Comparison of ENCODE assay signal across 21 mouse cellular contexts in genomic region chr7:82405466-82406045, GRCm38 (mm10).
DNase-seq lines count a peak whose midpoint lies in the region; ATAC-seq and TF ChIP-seq lines count a peak whose summit lies in the region.
"Had no signal": no experiment of that assay in that cellular context is flagged by ENCODE, and none has a peak within 500 bp of the region (broad histone marks: within the 10 kb centered on the region; RNA-seq: fewer than 3 reads in every experiment).

No protein-coding gene starts in this region.

- ATAC-seq in kidney, postnatal 0 days (replicated peaks; ENCODE audit: low FRiP score, low read depth): no peak
- ATAC-seq: forebrain, embryonic 13.5 days; forebrain, postnatal 0 days; intestine, embryonic 16.5 days had no signal

- no peaks in the 10 kb centered on the region for H3K27me3 ChIP-seq in kidney, postnatal 0 days (ENCODE audit: insufficient read depth, low read length)
- H3K27me3 ChIP-seq in C2C12 (ENCODE audit: control insufficient read depth, insufficient read depth, insufficient read length): no peaks in the 10 kb centered on the region
- H3K27me3 ChIP-seq: embryonic facial prominence, embryonic 12.5 days; forebrain, embryonic 13.5 days; heart, embryonic 12.5 days; hindbrain, embryonic 15.5 days had no signal

- no peak for TF ChIP-seq CTCF in kidney, postnatal 0 days (IDR thresholded peaks at IDR 0.05; ENCODE audit: low read depth)
- no peak for TF ChIP-seq CTCF in C2C12 (IDR thresholded peaks at IDR 0.05; ENCODE audit: control insufficient read depth, insufficient read depth, insufficient read length)
- TF ChIP-seq CTCF in embryonic fibroblast, embryonic 13.5 days (IDR thresholded peaks at IDR 0.05; ENCODE audit: borderline replicate concordance, insufficient read depth, low read length): no peak
- no peak for TF ChIP-seq CTCF in layer of hippocampus, adult 2 months (conservative IDR thresholded peaks at IDR 0.05)

- H3K36me3 ChIP-seq in kidney, postnatal 0 days (ENCODE audit: insufficient read depth, low read length): no peaks in the 10 kb centered on the region
- no peaks in the 10 kb centered on the region for H3K36me3 ChIP-seq in C2C12 (ENCODE audit: control insufficient read depth, insufficient read depth)
- H3K36me3 ChIP-seq: embryonic facial prominence, embryonic 12.5 days; heart, embryonic 12.5 days; hindbrain, embryonic 15.5 days had no signal

- peak; percentile 32 for DNase-seq in kidney, postnatal 0 days (ENCODE audit: low spot score)
- no peak for DNase-seq in kidney, postnatal 25 days
- no peak for DNase-seq in layer of hippocampus, adult 2 months (ENCODE audit: low spot score in 2 of 2)
- no peak for DNase-seq in cerebellum, adult 9-11 months
- DNase-seq in spleen, adult 12 weeks (ENCODE audit: low spot score): no peak
- DNase-seq: adrenal gland, adult 8-10 months; adrenal gland, postnatal 36 days; B cell, adult 2 months; cerebellum, adult 11 months; cerebellum, adult 8-10 months; cerebellum, postnatal 25 days; forebrain, postnatal 0 days; gastrocnemius, adult 2 months; heart, adult 18-20 months had no signal

- TF ChIP-seq POLR2A in embryonic fibroblast, embryonic 13.5 days (IDR thresholded peaks at IDR 0.05; ENCODE audit: low read depth, low read length): no peak

- no peak overlapping the region for H3K4me2 ChIP-seq in kidney, postnatal 0 days (ENCODE audit: low read length)
- H3K4me2 ChIP-seq: embryonic facial prominence, embryonic 12.5 days; forebrain, embryonic 13.5 days; heart, embryonic 12.5 days; hindbrain, embryonic 15.5 days had no signal

- H3K9me3 ChIP-seq in kidney, postnatal 0 days (replicated peaks; ENCODE audit: low read length): no peaks in the 10 kb centered on the region
- H3K9me3 ChIP-seq: embryonic facial prominence, embryonic 12.5 days; forebrain, embryonic 13.5 days; heart, embryonic 12.5 days; hindbrain, embryonic 15.5 days had no signal

- no peaks in the 10 kb centered on the region for H3K4me1 ChIP-seq in kidney, postnatal 0 days (replicated peaks; ENCODE audit: insufficient read depth, low read length)
- peaks cover 5% of the 10 kb centered on the region; the same call in 1 of the 2 replicates for H3K4me1 ChIP-seq in embryonic fibroblast, embryonic 13.5 days (ENCODE audit: control insufficient read depth, insufficient read depth, low read length)
- H3K4me1 ChIP-seq: embryonic facial prominence, embryonic 12.5 days; forebrain, embryonic 13.5 days; heart, embryonic 12.5 days; hindbrain, embryonic 15.5 days had no signal

- H3K9ac ChIP-seq in kidney, postnatal 0 days (ENCODE audit: low read depth, low read length): no peak overlapping the region
- H3K9ac ChIP-seq: embryonic facial prominence, embryonic 12.5 days; forebrain, embryonic 13.5 days; forebrain, postnatal 0 days; heart, embryonic 12.5 days; hindbrain, embryonic 15.5 days had no signal

- no peak overlapping the region for H3K4me3 ChIP-seq in kidney, postnatal 0 days (replicated peaks; ENCODE audit: low read depth, low read length)
- no peak overlapping the region for H3K4me3 ChIP-seq in C2C12 (ENCODE audit: insufficient read depth, poor library complexity, severe bottlenecking)
- H3K4me3 ChIP-seq in embryonic fibroblast, embryonic 13.5 days (ENCODE audit: insufficient read depth, low read length): no peak overlapping the region
- H3K4me3 ChIP-seq in layer of hippocampus, adult 2 months: no peak overlapping the region
- H3K4me3 ChIP-seq: embryonic facial prominence, embryonic 12.5 days; forebrain, embryonic 13.5 days; gastrocnemius, adult 2 months; heart, embryonic 12.5 days; hindbrain, embryonic 15.5 days had no signal

- no peaks in the 10 kb centered on the region for H3K79me2 ChIP-seq in C2C12 (ENCODE audit: control insufficient read depth, insufficient read depth)

- H3K79me3 ChIP-seq in C2C12 (ENCODE audit: low read depth): no peaks in the 10 kb centered on the region

- H3ac ChIP-seq in C2C12 (ENCODE audit: control insufficient read depth, insufficient read length, low read depth): no peak overlapping the region

- H3K27ac ChIP-seq in kidney, postnatal 0 days: no peak overlapping the region
- peak overlapping the region; percentile 96 for H3K27ac ChIP-seq in embryonic fibroblast, embryonic 13.5 days (ENCODE audit: insufficient read depth, low read length)
- H3K27ac ChIP-seq in layer of hippocampus, adult 2 months: no peak overlapping the region
- H3K27ac ChIP-seq: embryonic facial prominence, embryonic 12.5 days; forebrain, embryonic 13.5 days; gastrocnemius, adult 2 months; hindbrain, embryonic 15.5 days had no signal

- 81% methylated on average over 9 of the region's 9 CpGs for WGBS in kidney, postnatal 0 days

TF ChIP-seq in C2C12, 6 proteins besides CTCF, POLR2A, EP300 and RAD21:
- TF ChIP-seq CEBPB (IDR thresholded peaks at IDR 0.05; ENCODE audit: low read depth) (peak; percentile 97), FOSL1 (IDR thresholded peaks at IDR 0.05; ENCODE audit: insufficient read depth, low read length, poor library complexity, severe bottlenecking) (peak; percentile 80), MYOG (IDR thresholded peaks at IDR 0.05; ENCODE audit: control insufficient read depth, extremely low read depth, insufficient read length) (no peak), MAX (IDR thresholded peaks at IDR 0.05) (peak; percentile 47), MYOD1 (IDR thresholded peaks at IDR 0.05; ENCODE audit: control insufficient read depth, insufficient read length, low read depth) (peak; percentile 40), USF1 (IDR thresholded peaks at IDR 0.05; ENCODE audit: low read depth) (no peak)
